Mouse (Mus musculus) cerebellum, adult 2 months (tissue): ENCODE measurements around the gene B3galnt2.

Experiments used
- CTCF ChIP-seq: fragments of 200-500 bp; IDR thresholded peaks from 2 replicates; pipeline ENCODE4 v1.5.1; 2011; ENCODE audit warnings: low read depth, mild to moderate bottlenecking, control low read depth, low read length, moderate library complexity, borderline replicate concordance; ENCODE audit not compliant: insufficient read depth
- POLR2A ChIP-seq: fragments of 200-500 bp; IDR thresholded peaks from 2 replicates; pipeline ENCODE4 v1.6.1; 2011; ENCODE audit warnings: low read length, control low read depth, borderline replicate concordance; ENCODE audit not compliant: insufficient read depth

DNA sequence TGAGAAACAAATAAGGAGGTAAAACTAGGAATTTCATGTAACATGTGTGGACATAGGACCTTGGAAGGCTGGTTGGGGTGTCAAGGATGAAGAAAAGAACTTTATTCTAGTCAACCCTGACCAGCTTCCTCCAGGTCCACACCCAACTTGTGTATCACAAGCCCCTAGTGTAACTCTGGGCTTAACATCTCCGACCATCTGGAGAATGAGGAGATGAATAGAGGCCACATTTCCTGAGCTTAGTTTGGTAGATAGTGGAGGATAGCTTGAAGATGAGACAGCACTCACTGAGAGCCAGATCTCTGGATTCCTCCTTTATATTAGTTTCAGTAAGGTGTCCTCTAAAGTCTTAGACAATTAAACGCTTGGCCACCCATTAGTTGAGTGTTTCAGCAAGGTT, 24.3 kb upstream of the B3galnt2 start:
- TF ChIP-seq CTCF (no peak), POLR2A (no peak)
